Mouse (Mus musculus): Measurements from ENCODE around the gene Actb. TPM values are rescaled to one million over a fixed set of nuclear protein-coding genes. Genes with fewer than 3 reads are reported as not detected.
A peak's percentile ranks its signal among the peaks of the same experiment; 100 is the strongest.

The Actb gene
- polyA plus RNA-seq, 1 experiment from 2014 or later = 18,716 TPM

- H3K27ac ChIP-seq (ENCODE audit: low read length) = no peak overlapping the region
- no peak overlapping the region for H3K4me2 ChIP-seq (replicated peaks; ENCODE audit: low read depth, low read length)
- WGBS = 54% methylated on average over 2 of the region's 2 CpGs
- no peak for DNase-seq (ENCODE audit: low spot score)
- H3K9me3 ChIP-seq (ENCODE audit: low read length) = no peaks in the 10 kb centered on the region
- no peak overlapping the region for H3K9ac ChIP-seq (replicated peaks; ENCODE audit: low read depth)
- no peak overlapping the region for H3K4me3 ChIP-seq (ENCODE audit: low read depth, low read length)
- H3K27me3 ChIP-seq (replicated peaks; ENCODE audit: insufficient read depth, low read length) = no peaks in the 10 kb centered on the region
- ATAC-seq = no peak
- H3K4me1 ChIP-seq (ENCODE audit: insufficient read depth, low read depth, low read length) = peaks cover 7% of the 10 kb centered on the region; the same call in 1 of the 2 replicates
- H3K36me3 ChIP-seq (ENCODE audit: insufficient read depth, low read length) = no peaks in the 10 kb centered on the region
- TF ChIP-seq CTCF (IDR thresholded peaks at IDR 0.05) = peak; percentile 61
- no peak for TF ChIP-seq EP300 (IDR thresholded peaks at IDR 0.05)
Observed at GRCm38 (mm10) chr5:142940393-142940792, 33.8 kb upstream of the Actb start.

DNA sequence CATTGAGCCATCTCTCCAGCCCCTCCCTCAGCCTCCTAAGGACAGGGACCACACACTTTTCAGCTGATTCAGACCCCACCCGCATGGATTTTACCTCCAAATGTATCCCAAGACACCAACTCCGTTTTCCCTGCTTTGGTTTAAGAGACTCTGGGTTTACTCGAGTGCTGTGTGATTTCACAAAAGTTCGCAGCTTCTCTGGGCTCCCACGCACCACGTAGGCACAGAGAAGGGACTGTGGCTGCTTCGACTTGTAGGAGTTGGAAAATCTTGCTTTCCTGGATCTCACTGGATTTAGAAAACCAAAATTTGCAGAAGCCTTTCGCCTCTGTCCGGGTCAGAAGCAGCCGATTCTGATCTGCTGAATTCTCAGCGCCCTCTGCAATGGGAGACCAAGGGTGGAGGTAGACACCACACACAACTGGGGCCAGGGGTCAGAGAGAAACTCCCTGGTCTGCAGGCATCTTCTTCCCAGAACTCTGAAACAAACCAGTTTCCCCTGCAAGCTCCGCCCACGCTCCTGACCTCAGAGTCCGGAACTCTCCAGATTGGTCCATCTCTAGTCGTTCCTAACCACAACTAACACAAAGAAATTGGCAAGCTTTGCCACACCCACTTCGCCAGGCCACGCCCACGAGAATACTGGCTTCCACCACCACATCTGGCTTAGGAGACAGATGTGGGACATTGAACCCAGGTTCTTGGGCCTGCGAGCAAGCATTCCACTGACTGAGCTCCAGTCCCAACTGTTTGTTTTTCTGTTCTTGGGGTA, 31.6 kb upstream of the Actb start:
- Histone ChIP-seq H3K4me1 (ENCODE audit: insufficient read depth, low read depth, low read length) (peaks cover 7% of the 10 kb centered on the region; the same call in 1 of the 2 replicates), H3K9ac (replicated peaks; ENCODE audit: low read depth) (no peak overlapping the region), H3K4me3 (ENCODE audit: low read depth, low read length) (no peak overlapping the region), H3K36me3 (ENCODE audit: insufficient read depth, low read length) (no peaks in the 10 kb centered on the region), H3K9me3 (ENCODE audit: low read length) (no peaks in the 10 kb centered on the region), H3K4me2 (replicated peaks; ENCODE audit: low read depth, low read length) (no peak overlapping the region), H3K27me3 (replicated peaks; ENCODE audit: insufficient read depth, low read length) (no peaks in the 10 kb centered on the region), H3K27ac (ENCODE audit: low read length) (no peak overlapping the region)
- TF ChIP-seq CTCF (IDR thresholded peaks at IDR 0.05) (no peak), EP300 (IDR thresholded peaks at IDR 0.05) (no peak)
- 38% methylated on average over 19 of the region's 19 CpGs for WGBS
- ATAC-seq (0 out of 2 replicates have a peak, but pooled peaks have one; percentile 8), DNase-seq (ENCODE audit: low spot score) (peak; percentile 60)

DNA sequence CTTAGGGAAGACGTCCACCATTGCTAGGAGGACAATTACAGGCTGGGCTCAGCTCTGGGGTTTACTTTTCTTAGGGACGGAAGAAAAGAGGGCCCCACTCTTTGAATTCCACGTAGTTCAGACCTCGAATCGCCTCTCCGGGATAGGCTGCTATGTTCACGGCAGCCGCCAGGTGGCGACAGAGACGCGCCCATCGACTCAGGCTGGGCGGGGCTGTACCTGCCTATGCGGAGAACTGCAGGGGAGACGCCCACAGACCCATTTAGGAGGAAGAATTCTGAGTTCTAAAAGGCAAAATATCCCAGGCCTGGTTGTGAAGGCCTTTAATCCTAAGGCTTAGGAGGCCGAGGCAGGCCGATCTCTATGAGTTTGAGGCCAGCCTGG, 29.8 kb upstream of the Actb start:
- peak overlapping the region; percentile 20; the same call in 1 of the 2 replicates for H3K4me3 ChIP-seq (ENCODE audit: low read depth, low read length)
- WGBS = 5% methylated on average over 17 of the region's 17 CpGs
- H3K27me3 ChIP-seq (replicated peaks; ENCODE audit: insufficient read depth, low read length) = no peaks in the 10 kb centered on the region
- ATAC-seq = peak; percentile 49
- H3K27ac ChIP-seq (ENCODE audit: low read length) = no peak overlapping the region
- no peaks in the 10 kb centered on the region for H3K36me3 ChIP-seq (ENCODE audit: insufficient read depth, low read length)
- peak overlapping the region; percentile 41 for H3K4me2 ChIP-seq (replicated peaks; ENCODE audit: low read depth, low read length)
- H3K9me3 ChIP-seq (ENCODE audit: low read length) = no peaks in the 10 kb centered on the region
- H3K9ac ChIP-seq (replicated peaks; ENCODE audit: low read depth) = 0 out of 2 replicates have a peak overlapping the region, but pooled peaks have one; percentile 4
- TF ChIP-seq EP300 (IDR thresholded peaks at IDR 0.05) (no peak), CTCF (IDR thresholded peaks at IDR 0.05) (peak; percentile 97)
- peaks cover 7% of the 10 kb centered on the region; the same call in 1 of the 2 replicates for H3K4me1 ChIP-seq (ENCODE audit: insufficient read depth, low read depth, low read length)
- peak; percentile 72 for DNase-seq (ENCODE audit: low spot score)

GRCm38 (mm10) chr5:142935642-142936335, 29.2 kb upstream of the Actb start:
- Histone ChIP-seq H3K4me1 (ENCODE audit: insufficient read depth, low read depth, low read length) (peaks cover 7% of the 10 kb centered on the region; the same call in 1 of the 2 replicates), H3K27ac (ENCODE audit: low read length) (no peak overlapping the region; the same call in 1 of the 2 replicates), H3K4me3 (ENCODE audit: low read depth, low read length) (peak overlapping the region; percentile 20; the same call in 1 of the 2 replicates), H3K9me3 (ENCODE audit: low read length) (no peaks in the 10 kb centered on the region), H3K27me3 (replicated peaks; ENCODE audit: insufficient read depth, low read length) (no peaks in the 10 kb centered on the region), H3K36me3 (ENCODE audit: insufficient read depth, low read length) (no peaks in the 10 kb centered on the region), H3K9ac (replicated peaks; ENCODE audit: low read depth) (0 out of 2 replicates have a peak overlapping the region, but pooled peaks have one; percentile 4), H3K4me2 (replicated peaks; ENCODE audit: low read depth, low read length) (peak overlapping the region; percentile 41)
- TF ChIP-seq CTCF (IDR thresholded peaks at IDR 0.05) (peak; percentile 75), EP300 (IDR thresholded peaks at IDR 0.05) (no peak)
- 22% methylated on average over 13 of the region's 13 CpGs for WGBS
- DNase-seq (ENCODE audit: low spot score) = peak; percentile 91
- ATAC-seq = peak; percentile 79

DNA sequence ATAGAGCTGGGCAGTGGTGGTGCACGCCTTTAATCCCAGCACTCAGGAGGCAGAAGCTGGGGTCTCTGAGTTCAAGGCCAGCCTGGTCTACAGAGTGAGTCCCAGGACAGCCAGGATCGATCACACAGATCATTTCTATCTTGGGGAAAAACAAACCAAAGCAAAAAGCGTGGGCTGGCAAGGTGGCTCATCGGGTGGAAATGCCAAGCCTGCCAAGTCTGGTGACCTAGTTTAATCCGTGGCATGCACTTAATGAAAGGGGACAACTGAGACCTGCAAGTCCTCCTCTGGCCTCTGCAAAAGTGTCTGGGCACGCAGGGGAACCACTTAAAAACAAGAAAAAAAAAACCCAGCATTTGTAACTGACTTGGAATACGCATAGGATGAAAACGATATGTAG, 26.2 kb upstream of the Actb start:
- TF ChIP-seq EP300 (IDR thresholded peaks at IDR 0.05) = no peak
- TF ChIP-seq CTCF (IDR thresholded peaks at IDR 0.05) = no peak
- Histone ChIP-seq H3K4me1 (ENCODE audit: insufficient read depth, low read depth, low read length) (peaks cover 7% of the 10 kb centered on the region; the same call in 1 of the 2 replicates), H3K9ac (replicated peaks; ENCODE audit: low read depth) (no peak overlapping the region), H3K27ac (ENCODE audit: low read length) (no peak overlapping the region), H3K9me3 (ENCODE audit: low read length) (no peaks in the 10 kb centered on the region), H3K4me3 (ENCODE audit: low read depth, low read length) (no peak overlapping the region), H3K36me3 (ENCODE audit: insufficient read depth, low read length) (no peaks in the 10 kb centered on the region), H3K4me2 (replicated peaks; ENCODE audit: low read depth, low read length) (0 out of 2 replicates have a peak overlapping the region, but pooled peaks have one; percentile 17), H3K27me3 (replicated peaks; ENCODE audit: insufficient read depth, low read length) (no peaks in the 10 kb centered on the region)
- ATAC-seq = no peak
- WGBS = 65% methylated on average over 8 of the region's 8 CpGs
- DNase-seq (ENCODE audit: low spot score) = no peak

- ATAC-seq (peak; percentile 54), DNase-seq (ENCODE audit: low spot score) (peak; percentile 94)
- no peaks in the 10 kb centered on the region for H3K9me3 ChIP-seq (ENCODE audit: low read length)
- WGBS = 19% methylated on average over 9 of the region's 9 CpGs
- H3K4me1 ChIP-seq (ENCODE audit: insufficient read depth, low read depth, low read length) = peaks cover 7% of the 10 kb centered on the region; the same call in 1 of the 2 replicates
- H3K4me3 ChIP-seq (ENCODE audit: low read depth, low read length) = no peak overlapping the region
- H3K9ac ChIP-seq (replicated peaks; ENCODE audit: low read depth) = no peak overlapping the region
- no peaks in the 10 kb centered on the region for H3K27me3 ChIP-seq (replicated peaks; ENCODE audit: insufficient read depth, low read length)
- TF ChIP-seq CTCF (IDR thresholded peaks at IDR 0.05) = peak; percentile 82
- no peak for TF ChIP-seq EP300 (IDR thresholded peaks at IDR 0.05)
- no peaks in the 10 kb centered on the region for H3K36me3 ChIP-seq (ENCODE audit: insufficient read depth, low read length)
- H3K27ac ChIP-seq (ENCODE audit: low read length) = no peak overlapping the region; the same call in 1 of the 2 replicates
- peak overlapping the region; percentile 17; the same call in 1 of the 2 replicates for H3K4me2 ChIP-seq (replicated peaks; ENCODE audit: low read depth, low read length)
Observed at GRCm38 (mm10) chr5:142932084-142932685, 25.6 kb upstream of the Actb start.

Data from lung, postnatal 0 days (tissue).